Mouse (Mus musculus) spleen, adult 2 months (tissue): ENCODE results near the gene Sox13.

Experiments
- CTCF ChIP-seq: fragments of 200-500 bp; IDR thresholded peaks from 2 replicates; pipeline ENCODE4 v1.5.1; 2011; ENCODE audit warnings: mild to moderate bottlenecking, inconsistent platforms; ENCODE audit not compliant: insufficient read depth, insufficient read length, insufficient replicate concordance; ENCODE audit errors: extremely low read depth
- POLR2A ChIP-seq: fragments of 200-500 bp; IDR thresholded peaks from 2 replicates; pipeline ENCODE4 v1.6.1; 2011; ENCODE audit warnings: low read depth, low read length, inconsistent platforms

GRCm38 (mm10) chr1:133423543-133424480 is at the start of gene Sox13:
- no peak for TF ChIP-seq CTCF
- no peak for TF ChIP-seq POLR2A
